Mouse (Mus musculus): Measurements from ENCODE around the gene Spink2. TPM values are rescaled to one million over a fixed set of nuclear protein-coding genes. Genes with fewer than 3 reads are reported as not detected.

Gene Spink2
- not detected for polyA plus RNA-seq (2017; shearing (Covaris generic))

GRCm38 (mm10) chr5:77211236-77211635, at the start of gene Spink2:
Spink2 (minus strand) TSS chr5:77211471.

Other genes starting within 250 kb of the Spink2 start
- 85.9 TPM for gene Srp72, start 236.8 kb downstream of the Spink2 start, polyA plus RNA-seq (2017; shearing (Covaris generic))
- gene Arl9, start 207.4 kb downstream of the Spink2 start, polyA plus RNA-seq (2017; shearing (Covaris generic)) = not detected
- not detected for gene Thegl, start 195.4 kb downstream of the Spink2 start, polyA plus RNA-seq (2017; shearing (Covaris generic))
- 305 TPM for gene Hopx, start 96.3 kb downstream of the Spink2 start, polyA plus RNA-seq (2017; shearing (Covaris generic))
- 29.1 TPM for gene Rest, start 54.0 kb upstream of the Spink2 start, polyA plus RNA-seq (2017; shearing (Covaris generic))
- 38.7 TPM for gene Noa1, start 98.6 kb upstream of the Spink2 start, polyA plus RNA-seq (2017; shearing (Covaris generic))
- 72.3 TPM for gene Polr2b, start 98.7 kb upstream of the Spink2 start, polyA plus RNA-seq (2017; shearing (Covaris generic))
- 3.4 TPM for gene Igfbp7, start 196.6 kb upstream of the Spink2 start, polyA plus RNA-seq (2017; shearing (Covaris generic))

Measured in CD4-positive, CD25-positive, alpha-beta regulatory T cell (primary cell).